Mouse (Mus musculus): ENCODE measurements around the gene Rela.

Gene Rela

GRCm38 (mm10) chr19:5653969-5654719 lies 16.9 kb downstream of the Rela start:
- H3K4me1 ChIP-seq (replicated peaks; ENCODE audit: low read depth, low read length): peaks cover 61% of the 10 kb centered on the region
- H3K4me3 ChIP-seq (replicated peaks; ENCODE audit: low read length): peak overlapping the region; percentile 83
- TF ChIP-seq NANOG (IDR thresholded peaks at IDR 0.05; ENCODE audit: borderline replicate concordance, low read length) (no peak), POU5F1 (IDR thresholded peaks at IDR 0.05; ENCODE audit: borderline replicate concordance, low read length) (no peak), CTCF (conservative IDR thresholded peaks at IDR 0.05; ENCODE audit: low read length) (no peak)
- no peaks in the 10 kb centered on the region for H3K9me3 ChIP-seq (ENCODE audit: low read length)
- H3K27me3 ChIP-seq (ENCODE audit: insufficient read depth, low read length): peaks cover 36% of the 10 kb centered on the region
- peaks cover 31% of the 10 kb centered on the region for H3K36me3 ChIP-seq (ENCODE audit: insufficient read depth, low read length)

GRCm38 (mm10) chr19:5654720-5655298 lies 17.5 kb downstream of the Rela start:
- peak overlapping the region; percentile 83 for H3K4me3 ChIP-seq (replicated peaks; ENCODE audit: low read length)
- H3K36me3 ChIP-seq (ENCODE audit: insufficient read depth, low read length): peaks cover 31% of the 10 kb centered on the region
- H3K4me1 ChIP-seq (replicated peaks; ENCODE audit: low read depth, low read length): peaks cover 61% of the 10 kb centered on the region
- TF ChIP-seq NANOG (IDR thresholded peaks at IDR 0.05; ENCODE audit: borderline replicate concordance, low read length) (no peak), POU5F1 (IDR thresholded peaks at IDR 0.05; ENCODE audit: borderline replicate concordance, low read length) (no peak), CTCF (conservative IDR thresholded peaks at IDR 0.05; ENCODE audit: low read length) (no peak)
- H3K27me3 ChIP-seq (ENCODE audit: insufficient read depth, low read length): peaks cover 42% of the 10 kb centered on the region
- H3K9me3 ChIP-seq (ENCODE audit: low read length): no peaks in the 10 kb centered on the region

GRCm38 (mm10) chr19:5660942-5661751 lies 23.9 kb downstream of the Rela start:
- Histone ChIP-seq H3K36me3 (ENCODE audit: insufficient read depth, low read length) (peaks cover 33% of the 10 kb centered on the region), H3K4me1 (replicated peaks; ENCODE audit: low read depth, low read length) (peaks cover 66% of the 10 kb centered on the region)

GRCm38 (mm10) chr19:5662310-5662709 lies 25.0 kb downstream of the Rela start:
- no peak for TF ChIP-seq POU5F1 (IDR thresholded peaks at IDR 0.05; ENCODE audit: borderline replicate concordance, low read length)
- peaks cover 27% of the 10 kb centered on the region for H3K27me3 ChIP-seq (ENCODE audit: insufficient read depth, low read length)
- H3K4me3 ChIP-seq (replicated peaks; ENCODE audit: low read length): 0 out of 2 replicates have a peak overlapping the region, but pooled peaks have one; percentile 29
- no peaks in the 10 kb centered on the region for H3K9me3 ChIP-seq (ENCODE audit: low read length)
- H3K4me1 ChIP-seq (replicated peaks; ENCODE audit: low read depth, low read length): peaks cover 77% of the 10 kb centered on the region
- H3K36me3 ChIP-seq (ENCODE audit: insufficient read depth, low read length): peaks cover 36% of the 10 kb centered on the region

More at GRCm38 (mm10) chr19:5660942-5661751, 23.9 kb downstream of the Rela start:
- TF ChIP-seq NANOG (IDR thresholded peaks at IDR 0.05; ENCODE audit: borderline replicate concordance, low read length) (no peak), CTCF (conservative IDR thresholded peaks at IDR 0.05; ENCODE audit: low read length) (no peak), POU5F1 (IDR thresholded peaks at IDR 0.05; ENCODE audit: borderline replicate concordance, low read length) (no peak)
- Histone ChIP-seq H3K27me3 (ENCODE audit: insufficient read depth, low read length) (peaks cover 35% of the 10 kb centered on the region), H3K9me3 (ENCODE audit: low read length) (no peaks in the 10 kb centered on the region), H3K4me3 (replicated peaks; ENCODE audit: low read length) (peak overlapping the region; percentile 73)

- peaks cover 39% of the 10 kb centered on the region for H3K36me3 ChIP-seq (ENCODE audit: insufficient read depth, low read length)
- TF ChIP-seq POU5F1 (IDR thresholded peaks at IDR 0.05; ENCODE audit: borderline replicate concordance, low read length): no peak
- TF ChIP-seq NANOG (IDR thresholded peaks at IDR 0.05; ENCODE audit: borderline replicate concordance, low read length): no peak
- no peak for TF ChIP-seq CTCF (conservative IDR thresholded peaks at IDR 0.05; ENCODE audit: low read length)
- H3K4me1 ChIP-seq (replicated peaks; ENCODE audit: low read depth, low read length): peaks cover 82% of the 10 kb centered on the region
- H3K4me3 ChIP-seq (replicated peaks; ENCODE audit: low read length): peak within 1 kb of the TSS; percentile 78
- no peaks in the 10 kb centered on the region for H3K9me3 ChIP-seq (ENCODE audit: low read length)
- H3K27me3 ChIP-seq (ENCODE audit: insufficient read depth, low read length): peaks cover 27% of the 10 kb centered on the region
Measured at GRCm38 (mm10) chr19:5662981-5663913, 26.0 kb downstream of the Rela start, which contains the start of gene Sipa1. TSS of gene Sipa1 (minus strand) at chr19:5663707.

- Histone ChIP-seq H3K36me3 (ENCODE audit: insufficient read depth, low read length) (peaks cover 54% of the 10 kb centered on the region), H3K9me3 (ENCODE audit: low read length) (no peaks in the 10 kb centered on the region), H3K4me1 (replicated peaks; ENCODE audit: low read depth, low read length) (peaks cover 73% of the 10 kb centered on the region), H3K4me3 (replicated peaks; ENCODE audit: low read length) (no peak overlapping the region), H3K27me3 (ENCODE audit: insufficient read depth, low read length) (peaks cover 19% of the 10 kb centered on the region)
- TF ChIP-seq NANOG (IDR thresholded peaks at IDR 0.05; ENCODE audit: borderline replicate concordance, low read length) (no peak), POU5F1 (IDR thresholded peaks at IDR 0.05; ENCODE audit: borderline replicate concordance, low read length) (no peak), CTCF (conservative IDR thresholded peaks at IDR 0.05; ENCODE audit: low read length) (no peak)
Measured at GRCm38 (mm10) chr19:5664669-5665257, 27.5 kb downstream of the Rela start.

- H3K4me1 ChIP-seq (replicated peaks; ENCODE audit: low read depth, low read length): peaks cover 65% of the 10 kb centered on the region
Measured at GRCm38 (mm10) chr19:5665465-5665864, 28.2 kb downstream of the Rela start.

More at GRCm38 (mm10) chr19:5665465-5665864, 28.2 kb downstream of the Rela start:
- no peaks in the 10 kb centered on the region for H3K9me3 ChIP-seq (ENCODE audit: low read length)
- H3K36me3 ChIP-seq (ENCODE audit: insufficient read depth, low read length): peaks cover 59% of the 10 kb centered on the region
- peaks cover 12% of the 10 kb centered on the region for H3K27me3 ChIP-seq (ENCODE audit: insufficient read depth, low read length)
- TF ChIP-seq NANOG (IDR thresholded peaks at IDR 0.05; ENCODE audit: borderline replicate concordance, low read length) (no peak), POU5F1 (IDR thresholded peaks at IDR 0.05; ENCODE audit: borderline replicate concordance, low read length) (no peak), CTCF (conservative IDR thresholded peaks at IDR 0.05; ENCODE audit: low read length) (no peak)
- H3K4me3 ChIP-seq (replicated peaks; ENCODE audit: low read length): peak overlapping the region; percentile 43

All from E14TG2a.4 (cell line).